8 mouse cellular contexts compared by ENCODE assay signal in the genomic region with DNA sequence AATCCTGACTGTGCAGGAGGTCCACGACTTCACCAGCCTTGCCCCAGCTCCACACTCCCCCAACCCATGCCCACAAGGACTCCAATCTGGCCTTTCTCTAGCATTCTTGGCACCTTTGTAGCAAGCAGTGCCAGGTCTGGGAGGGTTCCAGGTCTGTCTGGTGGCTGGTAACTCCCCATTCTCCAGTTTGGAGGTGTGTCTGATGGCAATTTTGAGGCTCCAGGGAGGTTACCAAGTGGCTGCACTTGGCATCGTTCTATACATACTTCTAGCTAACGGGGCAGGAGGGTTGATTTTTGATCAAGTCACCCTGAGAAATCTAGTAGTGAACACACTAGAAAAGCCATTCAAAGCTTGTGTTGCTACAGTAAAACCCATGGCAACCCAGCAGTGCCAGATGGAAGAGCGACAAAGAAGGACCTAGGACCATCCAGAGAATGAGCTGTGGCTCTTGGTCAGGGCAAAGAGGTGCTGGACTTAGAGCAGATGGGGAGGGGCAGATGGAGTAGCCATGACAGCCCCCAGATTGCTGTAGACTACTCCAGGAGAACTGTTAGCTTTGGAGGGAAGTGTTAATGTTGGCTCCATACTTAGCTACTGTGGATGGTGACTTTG.
DNase-seq lines count a peak whose midpoint lies in the region.

No protein-coding gene starts in this region.

- DNase-seq in adrenal gland, postnatal 14 days: peak; percentile 41
- no peak for DNase-seq in adrenal gland, postnatal 4 days (ENCODE audit: low spot score in 2 of 2)
- DNase-seq in right cerebral cortex, adult 18-20 months: peak; percentile 21
- DNase-seq in right cerebral cortex, postnatal 14 days: no peak
- DNase-seq in layer of hippocampus, postnatal 36 days: peak; percentile 39 to 46
- peak; percentile 24 for DNase-seq in right cerebral cortex, postnatal 25 days
- no peak for DNase-seq in spleen, postnatal 10 days (ENCODE audit: low spot score in 2 of 2)
- no peak for DNase-seq in gastrocnemius, postnatal 10 days

Comparison
In these comparisons a context has a peak if more than half of its experiments do, and no peak if none do; other contexts are left out.
1. DNase-seq: peak in adrenal gland, postnatal 14 days (single experiment), right cerebral cortex, adult 18-20 months (single experiment), layer of hippocampus, postnatal 36 days (2 of 2) and right cerebral cortex, postnatal 25 days (single experiment); none in adrenal gland, postnatal 4 days (0 of 2), right cerebral cortex, postnatal 14 days (single experiment), spleen, postnatal 10 days (0 of 2) and gastrocnemius, postnatal 10 days (single experiment).